Mouse (Mus musculus) heart, embryonic 15.5 days (tissue): ENCODE results near the gene Dlec1. TPM values are rescaled to one million over a fixed set of nuclear protein-coding genes. Genes with fewer than 3 reads are reported as not detected.

ENCODE experiments used
- ATAC-seq: fragments of 200-750 bp; cut with Nextera tagmentation; replicated peaks from 2 replicates; pipeline ENCODE4 v1.8.0; 2017; ENCODE audit warnings: low read depth, moderate TSS enrichment; ENCODE audit not compliant: insufficient number of reproducible peaks, insufficient read depth, low FRiP score
- H3K27ac ChIP-seq: fragments of 300-500 bp; sonication (generic); 2 replicates; pipeline ENCODE4 v1.5.1; 2015; ENCODE audit warnings: mild to moderate bottlenecking, inconsistent platforms
- H3K27me3 ChIP-seq: fragments of 300-500 bp; sonication (generic); 2 replicates; pipeline ENCODE4 v1.6.1; 2015; ENCODE audit warnings: inconsistent platforms
- H3K36me3 ChIP-seq: fragments of 300-500 bp; sonication (generic); 2 replicates; pipeline ENCODE4 v1.6.1; 2015; ENCODE audit warnings: mild to moderate bottlenecking, inconsistent platforms
- H3K4me1 ChIP-seq: fragments of 300-500 bp; sonication (generic); replicated peaks from 2 replicates; pipeline ENCODE4 v1.6.1; 2015; ENCODE audit warnings: inconsistent platforms
- H3K4me2 ChIP-seq: fragments of 300-500 bp; sonication (generic); 2 replicates; pipeline ENCODE4 v1.6.1; 2015; ENCODE audit warnings: inconsistent platforms, mild to moderate bottlenecking, moderate library complexity
- H3K4me3 ChIP-seq: fragments of 300-500 bp; sonication (generic); 2 replicates; pipeline ENCODE4 v1.5.1; 2015; ENCODE audit warnings: mild to moderate bottlenecking, inconsistent platforms
- H3K9ac ChIP-seq: fragments of 300-500 bp; sonication (generic); 2 replicates; pipeline ENCODE4 v1.6.1; 2015; ENCODE audit warnings: mild to moderate bottlenecking, inconsistent platforms
- H3K9me3 ChIP-seq: fragments of 300-500 bp; sonication (generic); replicated peaks from 2 replicates; pipeline ENCODE4 v1.6.1; 2016; ENCODE audit warnings: inconsistent platforms
- WGBS: fragments of 180-500 bp; shearing (Covaris S2); methylation state at CpG from one replicate; pipeline ENCODE4 v1.1.7; 2015; ENCODE audit warnings: mixed read lengths; 5-methylcytosine and 5-hydroxymethylcytosine counted together
- polyA plus RNA-seq: library from polyadenylated mRNA; unstranded; fragments of >200 nt; fragmentation: Nextera tagmentation; extraction: Ambion mirVana; gene quantifications from 2 replicates; pipeline ENCODE4 v1.2.1, GENCODE M21; 2015

Gene Dlec1
- polyA plus RNA-seq, 1 experiment from 2014 or later = 0.53 TPM

DNA sequence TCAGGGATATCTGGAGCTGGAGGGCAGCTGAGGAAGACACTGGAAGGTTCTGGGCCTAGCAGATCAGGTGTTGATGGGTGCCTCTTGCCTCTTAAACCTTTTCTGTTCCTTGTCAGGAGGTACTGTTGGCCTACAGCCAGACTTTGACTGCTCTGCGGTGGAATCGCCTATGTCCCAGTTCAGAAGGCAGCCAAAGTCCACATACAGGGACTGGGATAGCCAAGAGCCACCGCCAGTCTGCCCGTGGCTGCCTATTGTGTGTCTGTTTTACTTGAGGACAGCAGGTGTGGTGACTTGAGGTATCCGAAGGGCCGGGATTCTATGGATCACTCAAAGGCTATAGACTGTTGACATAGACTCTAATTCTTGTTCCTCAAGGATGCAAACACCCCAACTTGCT, 63.3 kb downstream of the Dlec1 start:
- Histone ChIP-seq H3K9me3 (no peaks in the 10 kb centered on the region), H3K36me3 (no peaks in the 10 kb centered on the region), H3K27me3 (no peaks in the 10 kb centered on the region), H3K4me2 (no peak overlapping the region), H3K9ac (no peak overlapping the region), H3K4me1 (no peaks in the 10 kb centered on the region), H3K27ac (no peak overlapping the region), H3K4me3 (no peak overlapping the region)
- WGBS = 76% methylated on average over 6 of the region's 6 CpGs
- ATAC-seq = no peak

- no peak overlapping the region for H3K9ac ChIP-seq
- no peaks in the 10 kb centered on the region for H3K9me3 ChIP-seq
- no peaks in the 10 kb centered on the region for H3K4me1 ChIP-seq
- no peak for ATAC-seq
- H3K4me2 ChIP-seq = no peak overlapping the region
- no peak overlapping the region for H3K27ac ChIP-seq
- no peaks in the 10 kb centered on the region for H3K36me3 ChIP-seq
- H3K27me3 ChIP-seq = no peaks in the 10 kb centered on the region
- H3K4me3 ChIP-seq = no peak overlapping the region
- 80% methylated on average over 2 of the region's 2 CpGs for WGBS
These were observed 65.3 kb downstream of the Dlec1 start for GRCm38 (mm10) chr9:119167608-119168007.

DNA sequence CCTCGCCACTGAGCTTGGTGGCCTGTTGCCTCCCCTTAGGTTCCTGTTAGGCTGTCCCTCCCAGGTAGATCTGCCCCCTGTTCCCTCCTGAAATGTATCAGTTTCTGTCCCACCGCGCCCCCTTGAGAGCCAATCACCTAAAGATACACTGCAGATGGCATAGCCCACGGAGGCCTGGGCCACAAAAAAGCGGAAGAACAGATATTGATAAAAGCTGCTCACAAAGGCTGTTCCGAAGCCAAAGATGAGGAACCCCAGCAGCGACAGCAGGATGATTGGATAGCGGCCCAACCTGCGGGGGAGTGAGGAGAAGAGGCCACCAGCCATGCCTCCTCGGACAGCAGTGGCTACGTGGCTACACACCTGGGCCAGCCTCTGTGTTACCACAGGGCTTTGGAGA, 77.0 kb downstream of the Dlec1 start:
- Histone ChIP-seq H3K36me3 (no peaks in the 10 kb centered on the region), H3K27me3 (no peaks in the 10 kb centered on the region), H3K4me2 (no peak overlapping the region), H3K9me3 (no peaks in the 10 kb centered on the region), H3K4me3 (no peak overlapping the region), H3K27ac (no peak overlapping the region), H3K4me1 (0 out of 2 replicates have a peak, but pooled peaks cover 11% of the 10 kb centered on the region), H3K9ac (no peak overlapping the region)
- ATAC-seq = no peak
- 84% methylated on average over 11 of the region's 11 CpGs for WGBS

- ATAC-seq = 0 out of 2 replicates have a peak, but pooled peaks have one; percentile 27
- 19% methylated on average over 3 of the region's 3 CpGs for WGBS
These were observed 79.0 kb downstream of the Dlec1 start for GRCm38 (mm10) chr9:119181241-119181728.

DNA sequence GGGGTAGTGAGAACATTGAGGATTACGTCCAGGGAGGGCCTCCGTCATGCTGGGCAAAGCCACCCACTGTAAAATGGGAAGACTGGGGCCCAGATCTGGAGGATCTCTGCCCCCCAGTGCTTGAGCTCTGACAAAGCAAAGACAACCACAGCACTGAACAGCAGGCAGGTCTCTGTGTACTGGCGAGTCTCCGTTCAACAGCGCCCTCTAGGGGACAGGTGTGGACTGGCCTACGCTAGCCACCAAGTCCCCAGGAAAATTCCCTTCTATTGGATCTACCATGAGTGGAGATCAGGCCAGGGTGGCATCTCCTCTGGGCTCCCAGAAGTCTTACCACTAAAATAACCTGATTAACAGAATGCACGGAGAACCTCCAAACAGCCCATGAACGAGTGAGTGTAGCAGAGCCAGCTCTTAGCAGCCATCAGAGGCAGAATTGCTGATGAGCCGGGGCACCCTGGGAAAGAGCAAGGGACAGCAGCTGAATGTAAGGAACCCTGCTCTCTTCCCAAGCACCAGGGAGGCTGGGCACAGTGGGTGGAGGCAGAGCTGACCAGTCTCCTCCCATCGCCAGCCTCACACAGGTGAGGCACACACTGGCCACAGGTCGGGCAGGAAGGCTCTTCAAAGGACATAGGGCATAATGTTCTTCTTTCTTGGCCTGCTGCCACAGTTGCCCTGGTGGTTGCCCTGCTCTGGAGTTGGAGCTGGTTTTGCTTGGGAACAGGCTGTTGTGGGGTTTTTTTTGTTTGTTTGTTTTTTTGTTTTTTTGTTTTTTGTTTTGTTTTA, 90.1 kb downstream of the Dlec1 start:
- WGBS = 37% methylated on average over 11 of the region's 11 CpGs
- Histone ChIP-seq H3K9me3 (no peaks in the 10 kb centered on the region), H3K4me1 (no peaks in the 10 kb centered on the region), H3K4me2 (no peak overlapping the region), H3K9ac (no peak overlapping the region), H3K36me3 (no peaks in the 10 kb centered on the region), H3K27me3 (no peaks in the 10 kb centered on the region), H3K4me3 (no peak overlapping the region), H3K27ac (no peak overlapping the region)
- no peak for ATAC-seq

More at GRCm38 (mm10) chr9:119181241-119181728, 79.0 kb downstream of the Dlec1 start:
- H3K36me3 ChIP-seq = no peaks in the 10 kb centered on the region
- no peak overlapping the region for H3K4me2 ChIP-seq
- no peaks in the 10 kb centered on the region for H3K9me3 ChIP-seq
- no peak overlapping the region for H3K27ac ChIP-seq
- H3K27me3 ChIP-seq = no peaks in the 10 kb centered on the region
- H3K9ac ChIP-seq = no peak overlapping the region
- H3K4me3 ChIP-seq = no peak overlapping the region
- H3K4me1 ChIP-seq = 0 out of 2 replicates have a peak, but pooled peaks cover 11% of the 10 kb centered on the region

Other genes starting within 250 kb of the Dlec1 start
- gene Ctdspl, start 176.0 kb upstream of the Dlec1 start, polyA plus RNA-seq = 7.1 and 8.9 TPM in 2 replicates
- gene Vill, start 49.7 kb upstream of the Dlec1 start, polyA plus RNA-seq = 8.7 and 12.4 TPM in 2 replicates
- 16.6 and 25.2 TPM in 2 replicates for gene Plcd1, start 9.0 kb upstream of the Dlec1 start, polyA plus RNA-seq
- 0.62 and 3.0 TPM in 2 replicates for gene Acaa1b, start 54.6 kb downstream of the Dlec1 start, polyA plus RNA-seq
- not detected in 2 replicates for gene Gm47289, start 56.7 kb downstream of the Dlec1 start, polyA plus RNA-seq
- gene Slc22a13, start 106.6 kb downstream of the Dlec1 start, polyA plus RNA-seq = not detected in 2 replicates
- gene Oxsr1, start 219.9 kb downstream of the Dlec1 start, polyA plus RNA-seq = 6.7 and 8.6 TPM in 2 replicates
- gene Acaa1a, start 237.2 kb downstream of the Dlec1 start, polyA plus RNA-seq = 81.5 and 100 TPM in 2 replicates
- 14.9 and 20.0 TPM in 2 replicates for gene Myd88, start 238.9 kb downstream of the Dlec1 start, polyA plus RNA-seq